Mouse (Mus musculus) frontal cortex, adult 2 months (tissue): ENCODE measurements around the gene Blvrb. TPM values are rescaled to one million over a fixed set of nuclear protein-coding genes. Genes with fewer than 3 reads are reported as not detected.

Source experiments
- DNase-seq, 2 experiments: peaks; one replicate each; pipeline ENCODE4 v3.0.0; 2022; ENCODE audit warnings: low spot score in 1 of 2; ENCODE audit errors: extremely low spot score in 1 of 2
- polyA plus RNA-seq: library from polyadenylated mRNA; depleted of rRNA; stranded (reverse); fragments of >200 nt; gene quantifications from 2 replicates; pipeline ENCODE4 v1.2.3, GENCODE M21; 2012; rRNA removed

The Blvrb gene
- polyA plus RNA-seq, 1 experiment, result 21.4 TPM

GRCm38 (mm10) chr7:27508648-27509005 is 60.8 kb downstream of the Blvrb start:
- DNase-seq, result peak in 1 of 2 experiments; percentile 67

- DNase-seq, result no peak
Measured at GRCm38 (mm10) chr7:27510809-27511208, 63.0 kb downstream of the Blvrb start.

- no peak for DNase-seq
Measured at GRCm38 (mm10) chr7:27514961-27515360, 67.2 kb downstream of the Blvrb start.

Other genes with a start within 250 kb of the Blvrb start
- 5.2 and 6.7 TPM in 2 replicates for gene Itpkc, start 219.3 kb upstream of the Blvrb start, polyA plus RNA-seq
- 39.1 and 40.5 TPM in 2 replicates for gene Coq8b, start 215.0 kb upstream of the Blvrb start, polyA plus RNA-seq
- gene Numbl, start 189.5 kb upstream of the Blvrb start, polyA plus RNA-seq, result 95.1 and 100 TPM in 2 replicates
- 68.8 and 69.8 TPM in 2 replicates for gene Ltbp4, start 110.3 kb upstream of the Blvrb start, polyA plus RNA-seq
- gene Shkbp1, start 92.0 kb upstream of the Blvrb start, polyA plus RNA-seq, result 58.4 and 62.8 TPM in 2 replicates
- 0.25 TPM in 1 of 2 replicates, not detected in the other for gene Gm20479, start 90.6 kb upstream of the Blvrb start, polyA plus RNA-seq
- gene Sptbn4, start 292 bp upstream of the Blvrb start, polyA plus RNA-seq, result 131 and 135 TPM in 2 replicates
- gene Sertad3, start 25.8 kb downstream of the Blvrb start, polyA plus RNA-seq, result 3.8 and 5.0 TPM in 2 replicates
- gene Sertad1, start 38.9 kb downstream of the Blvrb start, polyA plus RNA-seq, result 14.0 and 16.9 TPM in 2 replicates
- gene Prx, start 51.3 kb downstream of the Blvrb start, polyA plus RNA-seq, result 0.29 and 0.46 TPM in 2 replicates
- 0.44 and 0.66 TPM in 2 replicates for gene Hipk4, start 75.3 kb downstream of the Blvrb start, polyA plus RNA-seq
- gene Pld3, start 105.2 kb downstream of the Blvrb start, polyA plus RNA-seq, result 933 and 972 TPM in 2 replicates
- 32.0 and 32.3 TPM in 2 replicates for gene 2310022A10Rik, start 105.3 kb downstream of the Blvrb start, polyA plus RNA-seq
- 114 and 122 TPM in 2 replicates for gene Akt2, start 143.6 kb downstream of the Blvrb start, polyA plus RNA-seq
- gene Ttc9b, start 205.9 kb downstream of the Blvrb start, polyA plus RNA-seq, result 139 and 148 TPM in 2 replicates
- 145 and 150 TPM in 2 replicates for gene Map3k10, start 226.6 kb downstream of the Blvrb start, polyA plus RNA-seq
- gene Zfp607b, start 241.4 kb downstream of the Blvrb start, polyA plus RNA-seq, result 7.2 and 8.2 TPM in 2 replicates